Mouse (Mus musculus): ENCODE measurements around the gene Zbtb16. TPM values are rescaled to one million over a fixed set of nuclear protein-coding genes. Genes with fewer than 3 reads are reported as not detected.

The Zbtb16 gene
- polyA plus RNA-seq, 1 experiment from 2014 or later: 2.5 TPM

- TF ChIP-seq EP300 (IDR thresholded peaks at IDR 0.05; ENCODE audit: low read depth) (no peak), CTCF (IDR thresholded peaks at IDR 0.05; ENCODE audit: low read depth) (no peak)
- WGBS (ENCODE audit: insufficient replicate concordance): 47% methylated on average over 10 of the region's 10 CpGs
- H3K27ac ChIP-seq (ENCODE audit: low read depth): no peak overlapping the region
- no peaks in the 10 kb centered on the region; the same call in 1 of the 2 replicates for H3K27me3 ChIP-seq (ENCODE audit: insufficient read depth, low read length)
- H3K4me3 ChIP-seq (ENCODE audit: low read depth, low read length): no peak overlapping the region
- DNase-seq (no peak), ATAC-seq (peak; percentile 74)
- no peak overlapping the region for H3K4me2 ChIP-seq (ENCODE audit: low read depth, low read length)
- no peak overlapping the region for H3K9ac ChIP-seq (replicated peaks)
- H3K4me1 ChIP-seq (ENCODE audit: insufficient read depth): no peaks in the 10 kb centered on the region
- H3K36me3 ChIP-seq (replicated peaks; ENCODE audit: insufficient read depth, low read length): no peaks in the 10 kb centered on the region
- no peaks in the 10 kb centered on the region for H3K9me3 ChIP-seq (ENCODE audit: low read length)
These were observed 24.0 kb upstream of the Zbtb16 start for GRCm38 (mm10) chr9:48859828-48860525.

- Histone ChIP-seq H3K27ac (ENCODE audit: low read depth) (no peak overlapping the region), H3K9me3 (ENCODE audit: low read length) (no peaks in the 10 kb centered on the region), H3K4me3 (ENCODE audit: low read depth, low read length) (no peak overlapping the region), H3K9ac (replicated peaks) (no peak overlapping the region), H3K36me3 (replicated peaks; ENCODE audit: insufficient read depth, low read length) (no peaks in the 10 kb centered on the region), H3K27me3 (ENCODE audit: insufficient read depth, low read length) (no peaks in the 10 kb centered on the region; the same call in 1 of the 2 replicates), H3K4me2 (ENCODE audit: low read depth, low read length) (no peak overlapping the region), H3K4me1 (ENCODE audit: insufficient read depth) (no peaks in the 10 kb centered on the region)
- DNase-seq (no peak), ATAC-seq (no peak)
- 73% methylated on average over 7 of the region's 7 CpGs for WGBS (ENCODE audit: insufficient replicate concordance)
- no peak for TF ChIP-seq EP300 (IDR thresholded peaks at IDR 0.05; ENCODE audit: low read depth)
- no peak for TF ChIP-seq CTCF (IDR thresholded peaks at IDR 0.05; ENCODE audit: low read depth)
These were observed 21.9 kb upstream of the Zbtb16 start for GRCm38 (mm10) chr9:48857944-48858343.

- Histone ChIP-seq H3K9me3 (ENCODE audit: low read length) (no peaks in the 10 kb centered on the region), H3K36me3 (replicated peaks; ENCODE audit: insufficient read depth, low read length) (no peaks in the 10 kb centered on the region), H3K27me3 (ENCODE audit: insufficient read depth, low read length) (no peaks in the 10 kb centered on the region), H3K4me1 (ENCODE audit: insufficient read depth) (no peaks in the 10 kb centered on the region), H3K9ac (replicated peaks) (no peak overlapping the region), H3K4me3 (ENCODE audit: low read depth, low read length) (no peak overlapping the region), H3K27ac (ENCODE audit: low read depth) (no peak overlapping the region), H3K4me2 (ENCODE audit: low read depth, low read length) (no peak overlapping the region)
- ATAC-seq (no peak), DNase-seq (no peak)
- TF ChIP-seq EP300 (IDR thresholded peaks at IDR 0.05; ENCODE audit: low read depth) (no peak), CTCF (IDR thresholded peaks at IDR 0.05; ENCODE audit: low read depth) (peak; percentile 39; the same call in 1 of the 2 replicates)
- WGBS (ENCODE audit: insufficient replicate concordance): 66% methylated on average over 4 of the region's 4 CpGs
These were observed 20.2 kb upstream of the Zbtb16 start for GRCm38 (mm10) chr9:48856240-48856639.

GRCm38 (mm10) chr9:48849531-48849930 is 13.5 kb upstream of the Zbtb16 start:
- DNase-seq (no peak), ATAC-seq (no peak)
- Histone ChIP-seq H3K4me3 (ENCODE audit: low read depth, low read length) (no peak overlapping the region), H3K27me3 (ENCODE audit: insufficient read depth, low read length) (no peaks in the 10 kb centered on the region), H3K36me3 (replicated peaks; ENCODE audit: insufficient read depth, low read length) (no peaks in the 10 kb centered on the region), H3K4me2 (ENCODE audit: low read depth, low read length) (no peak overlapping the region), H3K4me1 (ENCODE audit: insufficient read depth) (no peaks in the 10 kb centered on the region), H3K27ac (ENCODE audit: low read depth) (no peak overlapping the region), H3K9me3 (ENCODE audit: low read length) (0 out of 2 replicates have a peak, but pooled peaks cover 3% of the 10 kb centered on the region), H3K9ac (replicated peaks) (no peak overlapping the region)
- 76% methylated on average over 5 of the region's 5 CpGs for WGBS (ENCODE audit: insufficient replicate concordance)
- TF ChIP-seq CTCF (IDR thresholded peaks at IDR 0.05; ENCODE audit: low read depth) (no peak), EP300 (IDR thresholded peaks at IDR 0.05; ENCODE audit: low read depth) (no peak)

- H3K27me3 ChIP-seq (ENCODE audit: insufficient read depth, low read length): peaks cover 43% of the 10 kb centered on the region
These were observed 3.5 kb upstream of the Zbtb16 start for GRCm38 (mm10) chr9:48839568-48839967.

GRCm38 (mm10) chr9:48838346-48838745 is 2.3 kb upstream of the Zbtb16 start:
- TF ChIP-seq EP300 (IDR thresholded peaks at IDR 0.05; ENCODE audit: low read depth): no peak
- no peak for TF ChIP-seq CTCF (IDR thresholded peaks at IDR 0.05; ENCODE audit: low read depth)
- DNase-seq (no peak), ATAC-seq (no peak)
- WGBS (ENCODE audit: insufficient replicate concordance): 44% methylated on average over 4 of the region's 4 CpGs
- Histone ChIP-seq H3K36me3 (replicated peaks; ENCODE audit: insufficient read depth, low read length) (no peaks in the 10 kb centered on the region), H3K9me3 (ENCODE audit: low read length) (no peaks in the 10 kb centered on the region), H3K27me3 (ENCODE audit: insufficient read depth, low read length) (peaks cover 53% of the 10 kb centered on the region), H3K4me1 (ENCODE audit: insufficient read depth) (peaks cover 3% of the 10 kb centered on the region; the same call in 1 of the 2 replicates), H3K27ac (ENCODE audit: low read depth) (no peak overlapping the region), H3K9ac (replicated peaks) (no peak overlapping the region), H3K4me3 (ENCODE audit: low read depth, low read length) (no peak overlapping the region), H3K4me2 (ENCODE audit: low read depth, low read length) (no peak overlapping the region)

More at GRCm38 (mm10) chr9:48839568-48839967, 3.5 kb upstream of the Zbtb16 start:
- Histone ChIP-seq H3K4me3 (ENCODE audit: low read depth, low read length) (no peak overlapping the region), H3K36me3 (replicated peaks; ENCODE audit: insufficient read depth, low read length) (no peaks in the 10 kb centered on the region), H3K27ac (ENCODE audit: low read depth) (no peak overlapping the region), H3K9ac (replicated peaks) (no peak overlapping the region), H3K4me1 (ENCODE audit: insufficient read depth) (peaks cover 3% of the 10 kb centered on the region; the same call in 1 of the 2 replicates), H3K4me2 (ENCODE audit: low read depth, low read length) (no peak overlapping the region), H3K9me3 (ENCODE audit: low read length) (no peaks in the 10 kb centered on the region)
- TF ChIP-seq EP300 (IDR thresholded peaks at IDR 0.05; ENCODE audit: low read depth) (no peak), CTCF (IDR thresholded peaks at IDR 0.05; ENCODE audit: low read depth) (no peak)
- ATAC-seq: no peak
- 87% methylated on average over 3 of the region's 3 CpGs for WGBS (ENCODE audit: insufficient replicate concordance)
- no peak for DNase-seq
